Mouse (Mus musculus) liver, adult 2 months (tissue): ENCODE data around the gene Bex3.

Experiments used
- CTCF ChIP-seq: fragments of 200-500 bp; IDR thresholded peaks from 2 replicates; pipeline ENCODE4 v1.5.1; 2011; ENCODE audit warnings: low read depth, low read length, control low read depth
- POLR2A ChIP-seq: fragments of 200-500 bp; IDR thresholded peaks from 2 replicates; pipeline ENCODE4 v1.6.1; 2011; ENCODE audit warnings: low read length, control low read depth; ENCODE audit not compliant: insufficient read depth; ENCODE audit errors: extremely low read depth

- no peak for TF ChIP-seq CTCF
- TF ChIP-seq POLR2A, result no peak
Measured at GRCm38 (mm10) chrX:136249671-136250070, 20.4 kb upstream of the Bex3 start.
